In genomic region chr4:32366176-32366575, GRCm38 (mm10) we compare ENCODE assay signal across 15 mouse cellular contexts.
DNase-seq lines count a peak whose midpoint lies in the region; ATAC-seq and TF ChIP-seq lines count a peak whose summit lies in the region.
"Had no signal": no experiment of that assay in that cellular context is flagged by ENCODE, and none has a peak within 500 bp of the region (broad histone marks: within the 10 kb centered on the region; RNA-seq: fewer than 3 reads in every experiment).

No protein-coding gene starts in this region.

- DNase-seq in hindbrain, postnatal 0 days (ENCODE audit: low spot score): no peak
- no peak for DNase-seq in limb, embryonic 10.5 days (ENCODE audit: low spot score)
- no peak for DNase-seq in right cerebral cortex, postnatal 36 days (ENCODE audit: low spot score in 2 of 2)
- no peak for DNase-seq in frontal cortex, postnatal 14 days (ENCODE audit: low spot score in 2 of 2)
- DNase-seq in spleen, postnatal 36 days (ENCODE audit: low spot score in 2 of 2): no peak
- DNase-seq: cerebellum, adult 9-10 months; gastrocnemius, postnatal 25 days; kidney, adult 9 months; layer of hippocampus, adult 9-11 months; lung, postnatal 14 days; thymus, adult 2 months had no signal

- H3K9me3 ChIP-seq in hindbrain, embryonic 12.5 days (replicated peaks): no peaks in the 10 kb centered on the region
- no peaks in the 10 kb centered on the region for H3K9me3 ChIP-seq in hindbrain, postnatal 0 days (ENCODE audit: low read length)
- H3K9me3 ChIP-seq in embryonic facial prominence, embryonic 12.5 days: no peaks in the 10 kb centered on the region
- no peaks in the 10 kb centered on the region for H3K9me3 ChIP-seq in limb, embryonic 10.5 days (replicated peaks)

- H3K9ac ChIP-seq in hindbrain, embryonic 12.5 days: no peak overlapping the region
- H3K9ac ChIP-seq in hindbrain, postnatal 0 days (replicated peaks; ENCODE audit: low read length): no peak overlapping the region
- no peak overlapping the region for H3K9ac ChIP-seq in embryonic facial prominence, embryonic 12.5 days

- H3K79me3 ChIP-seq in C2C12 (ENCODE audit: low read depth): no peaks in the 10 kb centered on the region

- H3K4me2 ChIP-seq in hindbrain, embryonic 12.5 days (replicated peaks): no peak overlapping the region
- no peak overlapping the region for H3K4me2 ChIP-seq in hindbrain, postnatal 0 days (ENCODE audit: low read depth, low read length)
- no peak overlapping the region for H3K4me2 ChIP-seq in embryonic facial prominence, embryonic 12.5 days (replicated peaks)
- H3K4me2 ChIP-seq: liver, embryonic 11.5 days had no signal

- no peak for TF ChIP-seq CTCF in hindbrain, postnatal 0 days (IDR thresholded peaks at IDR 0.05; ENCODE audit: low read depth)
- TF ChIP-seq CTCF in C2C12 (IDR thresholded peaks at IDR 0.05; ENCODE audit: control insufficient read depth, insufficient read depth, insufficient read length): no peak

- peak overlapping the region; percentile 76 for H3K27ac ChIP-seq in hindbrain, embryonic 12.5 days
- no peak overlapping the region for H3K27ac ChIP-seq in hindbrain, postnatal 0 days
- H3K27ac ChIP-seq in embryonic facial prominence, embryonic 12.5 days: peak overlapping the region; percentile 66; the same call in 1 of the 2 replicates
- H3K27ac ChIP-seq in limb, embryonic 10.5 days: peak overlapping the region; percentile 64; the same call in 1 of the 2 replicates

- 0 out of 2 replicates have a peak, but pooled peaks have one; percentile 9 for ATAC-seq in hindbrain, embryonic 12.5 days (ENCODE audit: low FRiP score)
- ATAC-seq in hindbrain, postnatal 0 days: no peak
- no peak for ATAC-seq in embryonic facial prominence, embryonic 12.5 days (ENCODE audit: insufficient number of reproducible peaks, insufficient read depth, low FRiP score, low TSS enrichment)

- no peak overlapping the region for H3ac ChIP-seq in C2C12 (ENCODE audit: control insufficient read depth, insufficient read length, low read depth)

- no peak overlapping the region for H3K4me3 ChIP-seq in hindbrain, embryonic 12.5 days
- no peak overlapping the region for H3K4me3 ChIP-seq in hindbrain, postnatal 0 days (ENCODE audit: low read length)
- no peak overlapping the region for H3K4me3 ChIP-seq in C2C12 (ENCODE audit: insufficient read depth, poor library complexity, severe bottlenecking)
- no peak overlapping the region for H3K4me3 ChIP-seq in embryonic facial prominence, embryonic 12.5 days
- H3K4me3 ChIP-seq in limb, embryonic 10.5 days: no peak overlapping the region

- H3K36me3 ChIP-seq in hindbrain, embryonic 12.5 days: no peaks in the 10 kb centered on the region
- H3K36me3 ChIP-seq in hindbrain, postnatal 0 days (ENCODE audit: insufficient read depth, low read length): no peaks in the 10 kb centered on the region
- H3K36me3 ChIP-seq in C2C12 (ENCODE audit: control insufficient read depth, insufficient read depth): no peaks in the 10 kb centered on the region
- no peaks in the 10 kb centered on the region for H3K36me3 ChIP-seq in embryonic facial prominence, embryonic 12.5 days
- H3K36me3 ChIP-seq in limb, embryonic 10.5 days: peaks cover 7% of the 10 kb centered on the region; the same call in 1 of the 2 replicates

- H3K27me3 ChIP-seq in hindbrain, embryonic 12.5 days: no peaks in the 10 kb centered on the region
- no peaks in the 10 kb centered on the region for H3K27me3 ChIP-seq in hindbrain, postnatal 0 days (ENCODE audit: insufficient read depth, low read length)
- no peaks in the 10 kb centered on the region for H3K27me3 ChIP-seq in C2C12 (ENCODE audit: control insufficient read depth, insufficient read depth, insufficient read length)
- no peaks in the 10 kb centered on the region for H3K27me3 ChIP-seq in embryonic facial prominence, embryonic 12.5 days
- H3K27me3 ChIP-seq in limb, embryonic 10.5 days (ENCODE audit: low read depth, poor library complexity, severe bottlenecking): no peaks in the 10 kb centered on the region

- WGBS in hindbrain, embryonic 12.5 days: 77% methylated on average over 2 of the region's 2 CpGs
- WGBS in hindbrain, postnatal 0 days: 78% methylated on average over 2 of the region's 2 CpGs
- WGBS in embryonic facial prominence, embryonic 12.5 days: 90% methylated on average over 2 of the region's 2 CpGs
- WGBS in limb, embryonic 10.5 days: 91% methylated on average over 2 of the region's 2 CpGs

- no peaks in the 10 kb centered on the region for H3K79me2 ChIP-seq in C2C12 (ENCODE audit: control insufficient read depth, insufficient read depth)

- H3K4me1 ChIP-seq in hindbrain, embryonic 12.5 days: peaks cover 69% of the 10 kb centered on the region
- 0 out of 2 replicates have a peak, but pooled peaks cover 6% of the 10 kb centered on the region for H3K4me1 ChIP-seq in hindbrain, postnatal 0 days (ENCODE audit: insufficient read depth, low read length)
- H3K4me1 ChIP-seq in embryonic facial prominence, embryonic 12.5 days: peaks cover 62% of the 10 kb centered on the region
- peaks cover 85% of the 10 kb centered on the region for H3K4me1 ChIP-seq in limb, embryonic 10.5 days

TF ChIP-seq in C2C12, 6 proteins besides CTCF, POLR2A, EP300 and RAD21:
- TF ChIP-seq FOSL1 (IDR thresholded peaks at IDR 0.05; ENCODE audit: insufficient read depth, low read length, poor library complexity, severe bottlenecking) (no peak), CEBPB (IDR thresholded peaks at IDR 0.05; ENCODE audit: low read depth) (peak; percentile 48)
